Mouse (Mus musculus) neural tube, embryonic 14.5 days (tissue): ENCODE data around the gene Mbip. TPM values are rescaled to one million over a fixed set of nuclear protein-coding genes. Genes with fewer than 3 reads are reported as not detected.

Experiments
- ATAC-seq: fragments of 200-750 bp; cut with Nextera tagmentation; 2 replicates; pipeline ENCODE4 v1.8.0; 2017; ENCODE audit warnings: low read depth, mild to moderate bottlenecking, moderate TSS enrichment, moderate library complexity
- H3K27ac ChIP-seq: fragments of 300-500 bp; sonication (generic); 2 replicates; pipeline ENCODE4 v1.5.1; 2014; ENCODE audit warnings: low read depth, mild to moderate bottlenecking, control low read depth, low read length, moderate library complexity, mixed read lengths
- H3K27me3 ChIP-seq: fragments of 300-500 bp; sonication (generic); 2 replicates; pipeline ENCODE4 v1.6.1; 2014; ENCODE audit warnings: low read length; ENCODE audit not compliant: control insufficient read depth, insufficient read depth
- H3K36me3 ChIP-seq: fragments of 300-500 bp; sonication (generic); 2 replicates; pipeline ENCODE4 v1.6.1; 2014; ENCODE audit warnings: low read length, mixed read lengths; ENCODE audit not compliant: control insufficient read depth, insufficient read depth
- H3K4me1 ChIP-seq: fragments of 300-500 bp; sonication (generic); 2 replicates; pipeline ENCODE4 v1.6.1; 2014; ENCODE audit warnings: low read length; ENCODE audit not compliant: control insufficient read depth, insufficient read depth
- H3K4me2 ChIP-seq: fragments of 300-500 bp; sonication (generic); 2 replicates; pipeline ENCODE4 v1.6.1; 2014; ENCODE audit warnings: mild to moderate bottlenecking, low read depth, low read length, control low read depth
- H3K4me3 ChIP-seq: fragments of 300-500 bp; sonication (generic); 2 replicates; pipeline ENCODE4 v1.5.1; 2014; ENCODE audit warnings: low read depth, low read length, control low read depth, mixed read lengths
- H3K9ac ChIP-seq: fragments of 300-500 bp; sonication (generic); replicated peaks from 2 replicates; pipeline ENCODE4 v1.6.1; 2014; ENCODE audit warnings: low read depth, mild to moderate bottlenecking, control low read depth, low read length, mixed read lengths
- H3K9me3 ChIP-seq: fragments of 300-500 bp; sonication (generic); 2 replicates; pipeline ENCODE4 v1.6.1; 2016; ENCODE audit warnings: low read length; ENCODE audit not compliant: control insufficient read depth
- WGBS: fragments of 180-500 bp; shearing (Covaris S2); extraction: QIAGEN DNeasy Blood & Tissue Kit; methylation state at CpG from one replicate; pipeline ENCODE4 v1.1.7; 2014; 5-methylcytosine and 5-hydroxymethylcytosine counted together
- polyA plus RNA-seq: library from polyadenylated mRNA; unstranded; fragments of >200 nt; fragmentation: Nextera tagmentation; extraction: Ambion mirVana; gene quantifications from 2 replicates; pipeline ENCODE4 v1.2.1, GENCODE M21; 2014

The Mbip gene
- polyA plus RNA-seq, 1 experiment from 2014 or later, result 50.1 TPM

DNA sequence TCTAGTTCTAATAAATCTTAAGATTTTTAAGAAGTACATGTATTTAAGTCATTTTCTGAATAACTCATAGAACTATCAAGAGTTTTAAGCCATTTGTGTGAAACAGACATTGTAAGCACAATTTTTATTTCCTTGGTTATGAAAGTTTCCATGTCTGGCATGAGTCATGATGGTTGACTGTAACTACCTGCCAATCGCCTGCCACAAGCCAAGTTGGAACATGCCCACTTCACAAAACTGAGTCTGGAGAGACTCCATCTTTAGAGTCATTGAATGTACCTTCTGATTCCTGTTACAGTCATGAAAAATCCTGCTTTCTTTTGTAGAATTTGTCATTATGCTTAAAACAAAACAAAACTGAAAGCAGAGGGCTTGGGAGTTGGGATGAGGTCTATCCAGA, 19.8 kb downstream of the Mbip start:
- Histone ChIP-seq H3K9me3 (no peaks in the 10 kb centered on the region), H3K36me3 (peaks cover 20% of the 10 kb centered on the region), H3K4me2 (no peak overlapping the region), H3K27ac (no peak overlapping the region), H3K9ac (no peak overlapping the region), H3K4me3 (no peak overlapping the region), H3K4me1 (no peaks in the 10 kb centered on the region), H3K27me3 (no peaks in the 10 kb centered on the region)
- ATAC-seq, result no peak
- 93% methylated on average over 1 of the region's 1 CpGs for WGBS

- Histone ChIP-seq H3K27ac (no peak overlapping the region), H3K4me2 (no peak overlapping the region), H3K36me3 (no peaks in the 10 kb centered on the region), H3K4me1 (no peaks in the 10 kb centered on the region), H3K4me3 (no peak overlapping the region), H3K9me3 (no peaks in the 10 kb centered on the region), H3K9ac (no peak overlapping the region), H3K27me3 (no peaks in the 10 kb centered on the region)
- no peak for ATAC-seq
- 91% methylated on average over 4 of the region's 4 CpGs for WGBS
These were observed 26.8 kb downstream of the Mbip start for GRCm38 (mm10) chr12:56318941-56319340.

DNA sequence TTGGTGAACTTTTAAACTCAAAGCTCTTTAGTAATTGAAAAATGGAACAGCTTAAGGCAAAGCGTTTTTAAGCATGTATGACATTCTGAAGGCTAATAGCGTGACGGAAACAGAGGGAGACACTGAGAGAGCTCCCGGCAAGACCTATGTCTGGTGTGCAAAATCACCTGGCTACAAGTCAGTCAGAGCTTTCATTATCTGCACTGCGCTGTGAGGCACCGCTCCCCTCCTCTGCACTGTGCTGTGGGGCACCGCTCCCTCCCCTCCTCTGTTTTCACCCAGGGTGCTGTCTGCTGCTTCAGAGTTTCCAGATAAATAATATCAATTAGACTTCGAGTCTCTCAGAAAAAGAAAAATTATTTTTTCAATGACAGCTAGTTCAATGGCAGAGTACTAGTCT, 27.6 kb downstream of the Mbip start:
- H3K9me3 ChIP-seq, result no peaks in the 10 kb centered on the region
- no peaks in the 10 kb centered on the region for H3K36me3 ChIP-seq
- WGBS, result 46% methylated on average over 8 of the region's 8 CpGs
- no peak overlapping the region for H3K4me2 ChIP-seq
- no peak overlapping the region for H3K27ac ChIP-seq
- ATAC-seq, result peak; percentile 75; the same call in 1 of the 2 replicates
- H3K27me3 ChIP-seq, result no peaks in the 10 kb centered on the region
- H3K4me1 ChIP-seq, result no peaks in the 10 kb centered on the region
- no peak overlapping the region for H3K4me3 ChIP-seq
- no peak overlapping the region for H3K9ac ChIP-seq

- Histone ChIP-seq H3K27me3 (no peaks in the 10 kb centered on the region), H3K4me1 (peaks cover 10% of the 10 kb centered on the region; the same call in 1 of the 2 replicates), H3K4me2 (no peak overlapping the region), H3K27ac (no peak overlapping the region), H3K9me3 (no peaks in the 10 kb centered on the region), H3K9ac (no peak overlapping the region), H3K4me3 (no peak overlapping the region), H3K36me3 (no peaks in the 10 kb centered on the region)
- ATAC-seq, result no peak
- WGBS, result 75% methylated on average over 6 of the region's 6 CpGs
These were observed 39.9 kb downstream of the Mbip start for GRCm38 (mm10) chr12:56305758-56306157.

DNA sequence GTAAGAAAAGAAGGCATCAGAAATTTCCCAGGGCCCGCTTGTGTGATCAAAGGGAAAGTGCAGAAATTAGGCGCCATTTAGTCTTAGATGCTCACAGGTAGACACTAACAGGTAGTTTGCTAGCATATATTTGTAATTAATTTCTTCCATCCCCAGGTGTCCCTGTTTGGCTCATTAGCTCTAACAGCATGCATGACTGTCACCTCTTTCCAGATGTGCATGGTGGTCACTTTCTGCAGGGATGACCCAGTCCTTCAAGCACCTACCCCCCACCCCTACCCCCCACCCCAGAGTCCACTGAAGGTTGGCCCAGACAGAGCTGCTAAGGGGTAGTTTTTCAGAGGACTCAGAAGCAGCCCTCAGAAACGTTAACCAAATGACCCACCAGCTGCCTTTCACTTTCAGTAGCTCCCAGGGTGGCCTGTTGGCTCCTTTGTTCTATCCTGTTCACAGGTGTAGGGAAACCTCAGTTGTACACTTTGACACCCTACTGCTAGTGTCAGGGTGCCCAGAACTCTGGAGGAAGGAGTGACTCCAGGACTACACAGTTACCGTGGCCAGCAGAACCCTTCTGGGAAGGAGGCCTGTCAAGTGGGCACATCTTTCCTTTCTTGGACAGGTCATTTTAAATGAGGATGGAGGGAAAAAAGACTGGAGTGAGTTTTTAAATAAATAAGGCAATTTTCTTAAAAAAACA, 43.2 kb downstream of the Mbip start:
- H3K27ac ChIP-seq, result no peak overlapping the region
- peak overlapping the region; percentile 58 for H3K4me2 ChIP-seq
- no peak overlapping the region for H3K9ac ChIP-seq
- H3K27me3 ChIP-seq, result 0 out of 2 replicates have a peak, but pooled peaks cover 3% of the 10 kb centered on the region
- no peaks in the 10 kb centered on the region for H3K36me3 ChIP-seq
- H3K9me3 ChIP-seq, result no peaks in the 10 kb centered on the region
- peaks cover 10% of the 10 kb centered on the region; the same call in 1 of the 2 replicates for H3K4me1 ChIP-seq
- H3K4me3 ChIP-seq, result peak overlapping the region; percentile 25
- WGBS, result 20% methylated on average over 4 of the region's 4 CpGs
- ATAC-seq, result peak; percentile 48

DNA sequence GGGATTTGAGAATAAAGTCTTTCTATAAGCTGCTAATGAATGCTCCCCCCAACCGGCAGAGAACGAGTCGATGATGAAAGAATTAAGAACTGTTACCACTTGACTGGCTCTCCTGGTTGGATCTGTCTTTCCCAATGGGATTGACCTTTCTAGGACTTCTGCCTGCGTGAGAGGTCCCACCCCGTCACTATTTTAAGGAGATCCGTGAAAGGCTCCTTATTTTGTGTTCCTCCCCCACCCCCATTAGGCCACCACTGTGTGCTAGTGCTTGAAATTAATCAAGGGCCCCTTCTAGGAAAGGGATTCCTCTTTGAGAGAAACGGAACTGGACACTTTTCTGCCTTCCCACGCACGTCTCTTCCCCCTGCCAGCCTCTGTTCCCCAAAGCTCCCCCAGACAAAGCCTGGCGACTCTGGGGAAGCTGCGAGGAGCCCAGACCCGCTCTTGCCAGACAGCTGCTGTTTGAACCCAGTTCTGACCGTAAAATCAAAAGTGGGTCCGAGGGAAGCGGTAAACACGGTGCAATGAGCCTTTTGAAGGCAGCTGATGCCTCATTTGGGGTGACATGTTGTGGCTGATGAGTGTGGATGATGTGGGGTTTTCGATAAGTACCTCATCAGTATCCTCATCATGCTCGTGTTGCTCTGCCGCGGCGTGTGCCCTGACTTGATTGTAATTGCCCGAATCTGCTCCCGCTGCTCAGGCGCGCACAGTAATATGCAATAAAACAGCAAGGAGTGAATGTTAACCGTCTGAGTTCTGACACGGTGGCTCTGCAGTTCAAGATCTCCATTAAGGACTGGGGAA, 44.0 kb downstream of the Mbip start:
- Histone ChIP-seq H3K4me2 (peak overlapping the region; percentile 58), H3K4me3 (peak overlapping the region; percentile 25), H3K9me3 (no peaks in the 10 kb centered on the region), H3K9ac (peak overlapping the region; percentile 47; the same call in 1 of the 2 replicates), H3K4me1 (peaks cover 10% of the 10 kb centered on the region; the same call in 1 of the 2 replicates), H3K27ac (peak overlapping the region; percentile 66; the same call in 1 of the 2 replicates), H3K27me3 (0 out of 2 replicates have a peak, but pooled peaks cover 4% of the 10 kb centered on the region), H3K36me3 (no peaks in the 10 kb centered on the region)
- peak; percentile 88 for ATAC-seq
- 2% methylated on average over 27 of the region's 27 CpGs for WGBS

DNA sequence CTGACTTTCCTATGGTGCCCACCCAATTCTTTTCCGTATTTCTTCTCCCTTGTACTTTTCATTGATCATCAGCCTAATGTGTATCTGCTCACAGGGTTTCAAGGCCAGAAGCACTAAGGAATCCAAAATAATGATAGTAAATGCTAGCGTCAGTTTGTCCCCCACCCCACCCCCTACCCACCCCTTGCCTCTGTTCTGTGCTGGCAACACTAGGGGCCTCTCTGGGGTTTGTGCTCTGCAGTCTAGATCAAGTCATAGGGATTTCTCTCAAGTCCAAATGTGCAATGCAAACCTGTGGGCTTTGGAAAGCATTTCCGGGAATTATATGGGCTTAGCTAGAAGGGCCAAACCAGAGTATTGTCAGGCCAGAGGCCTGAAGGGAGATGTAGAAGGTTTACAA, 46.1 kb downstream of the Mbip start:
- Histone ChIP-seq H3K27me3 (peaks cover 8% of the 10 kb centered on the region; the same call in 1 of the 2 replicates), H3K9ac (no peak overlapping the region), H3K4me1 (peaks cover 10% of the 10 kb centered on the region; the same call in 1 of the 2 replicates), H3K36me3 (no peaks in the 10 kb centered on the region), H3K9me3 (no peaks in the 10 kb centered on the region), H3K27ac (no peak overlapping the region), H3K4me3 (no peak overlapping the region), H3K4me2 (no peak overlapping the region)
- ATAC-seq, result no peak
- 62% methylated on average over 3 of the region's 3 CpGs for WGBS

DNA sequence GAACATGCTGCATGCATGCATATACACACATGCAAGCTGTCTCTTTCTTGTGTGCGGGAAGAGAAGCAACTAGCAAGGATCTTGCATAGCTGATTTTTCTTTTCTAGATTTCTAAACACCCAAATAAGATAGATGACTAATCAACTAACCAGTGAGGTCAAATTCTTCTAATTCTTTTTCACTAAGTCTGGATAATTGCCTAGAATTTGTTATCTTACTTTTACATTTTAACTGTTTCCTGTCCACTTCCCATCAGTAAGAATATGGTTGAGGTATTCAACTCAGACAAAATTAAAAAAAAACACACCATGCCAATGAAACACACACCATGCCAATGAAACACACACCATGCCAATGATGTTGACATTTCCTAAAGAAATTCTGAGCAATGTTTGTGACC, 46.8 kb downstream of the Mbip start:
- no peak for ATAC-seq
- H3K9ac ChIP-seq, result no peak overlapping the region
- 24% methylated on average over 1 of the region's 1 CpGs for WGBS

More for the DNA sequence above, 46.8 kb downstream of the Mbip start:
- Histone ChIP-seq H3K27ac (no peak overlapping the region), H3K27me3 (peaks cover 8% of the 10 kb centered on the region; the same call in 1 of the 2 replicates), H3K4me1 (peaks cover 10% of the 10 kb centered on the region; the same call in 1 of the 2 replicates), H3K36me3 (no peaks in the 10 kb centered on the region), H3K4me3 (no peak overlapping the region), H3K4me2 (no peak overlapping the region), H3K9me3 (no peaks in the 10 kb centered on the region)
